Mouse (Mus musculus) C2C12 (cell line): ENCODE data around the gene Ccng1. TPM values are rescaled to one million over a fixed set of nuclear protein-coding genes. Genes with fewer than 3 reads are reported as not detected.

ENCODE experiments used
- H3K27me3 ChIP-seq: one replicate; pipeline ENCODE4 v1.6.1; 2011; ENCODE audit not compliant: control insufficient read depth, insufficient read depth, insufficient read length
- H3K36me3 ChIP-seq: one replicate; pipeline ENCODE4 v1.6.1; 2011; ENCODE audit not compliant: control insufficient read depth, insufficient read depth
- H3K4me3 ChIP-seq: one replicate; pipeline ENCODE4 v1.5.1; 2011; ENCODE audit warnings: mild to moderate bottlenecking, control low read depth; ENCODE audit not compliant: poor library complexity, insufficient read depth, severe bottlenecking
- H3K79me2 ChIP-seq: one replicate; pipeline ENCODE4 v1.6.1; 2011; ENCODE audit not compliant: control insufficient read depth, insufficient read depth
- H3K79me3 ChIP-seq: one replicate; pipeline ENCODE4 v1.6.1; 2011; ENCODE audit warnings: low read depth, control low read depth
- H3ac ChIP-seq: one replicate; pipeline ENCODE3; 2011; ENCODE audit warnings: low read depth; ENCODE audit not compliant: control insufficient read depth, insufficient read length
- CEBPB ChIP-seq: IDR thresholded peaks from one replicate; pipeline ENCODE4 v1.6.1; 2011; ENCODE audit warnings: low read depth, mild to moderate bottlenecking, control low read depth, moderate library complexity
- CTCF ChIP-seq: IDR thresholded peaks from one replicate; pipeline ENCODE4 v1.5.1; 2011; ENCODE audit not compliant: control insufficient read depth, insufficient read depth, insufficient read length
- FOSL1 ChIP-seq: IDR thresholded peaks from one replicate; pipeline ENCODE4 v1.8.0; 2011; ENCODE audit warnings: mild to moderate bottlenecking, low read length; ENCODE audit not compliant: poor library complexity, insufficient read depth, severe bottlenecking
- MAX ChIP-seq: IDR thresholded peaks from one replicate; pipeline ENCODE4 v1.6.1; 2011; ENCODE audit warnings: mild to moderate bottlenecking, control low read depth
- MYOD1 ChIP-seq: IDR thresholded peaks from one replicate; pipeline ENCODE4 v1.6.1; 2011; ENCODE audit warnings: low read depth; ENCODE audit not compliant: control insufficient read depth, insufficient read length
- MYOG ChIP-seq: IDR thresholded peaks from one replicate; pipeline ENCODE4 v1.6.1; 2011; ENCODE audit not compliant: control insufficient read depth, insufficient read length; ENCODE audit errors: extremely low read depth
- USF1 ChIP-seq: IDR thresholded peaks from one replicate; pipeline ENCODE4 v1.6.1; 2011; ENCODE audit warnings: low read depth, mild to moderate bottlenecking, control low read depth, moderate library complexity
- polyA plus RNA-seq: library from polyadenylated mRNA; unstranded; fragments of >200 nt; fragmentation: generic; extraction: Trizol; gene quantifications from one replicate; pipeline ENCODE4 v1.2.1, GENCODE M21; 2012; ENCODE audit warnings: missing spikeins

Ccng1 gene
- polyA plus RNA-seq, 1 experiment = 63.9 TPM

DNA sequence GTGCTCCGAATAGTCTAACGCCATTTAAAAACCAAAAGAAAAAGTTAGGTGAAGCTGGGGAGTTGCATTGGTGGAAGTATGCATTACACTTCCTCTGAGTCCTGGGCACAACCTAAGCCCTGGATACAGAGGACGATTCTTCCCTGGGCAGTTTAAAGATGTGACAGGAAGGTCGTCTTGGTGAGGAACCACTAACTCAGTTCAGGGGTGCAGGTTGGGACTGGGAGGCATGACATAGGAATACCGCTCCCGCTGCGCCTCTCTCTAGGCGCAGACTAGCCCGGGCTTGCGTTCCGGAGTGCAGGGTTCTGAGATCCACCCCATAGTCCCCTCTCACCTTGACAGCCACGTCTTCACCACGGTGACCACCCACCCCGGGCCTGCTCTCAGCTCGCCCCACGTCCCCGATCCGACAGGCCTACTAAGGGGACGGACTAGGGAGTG is 425 bp downstream of the Ccng1 start:
- TF ChIP-seq CEBPB (no peak), CTCF (no peak), MYOD1 (no peak), USF1 (no peak), FOSL1 (no peak), MAX (no peak), MYOG (no peak)
- peaks cover 39% of the 10 kb centered on the region for H3K79me2 ChIP-seq
- no peaks in the 10 kb centered on the region for H3K27me3 ChIP-seq
- peak overlapping the region; percentile 65 for H3ac ChIP-seq
- peak overlapping the region; percentile 93 for H3K4me3 ChIP-seq
- peaks cover 36% of the 10 kb centered on the region for H3K36me3 ChIP-seq
- peaks cover 30% of the 10 kb centered on the region for H3K79me3 ChIP-seq

- peaks cover 43% of the 10 kb centered on the region for H3K79me2 ChIP-seq
- H3ac ChIP-seq = peak overlapping the region; percentile 21
- H3K4me3 ChIP-seq = peak overlapping the region; percentile 93
- peaks cover 43% of the 10 kb centered on the region for H3K36me3 ChIP-seq
- H3K79me3 ChIP-seq = peaks cover 30% of the 10 kb centered on the region
- H3K27me3 ChIP-seq = no peaks in the 10 kb centered on the region
- TF ChIP-seq CEBPB = no peak
- TF ChIP-seq CTCF = no peak
- no peak for TF ChIP-seq MYOG
- no peak for TF ChIP-seq MYOD1
- no peak for TF ChIP-seq FOSL1
- no peak for TF ChIP-seq USF1
- no peak for TF ChIP-seq MAX
Measured at GRCm38 (mm10) chr11:40753836-40754235, 1.3 kb downstream of the Ccng1 start.

DNA sequence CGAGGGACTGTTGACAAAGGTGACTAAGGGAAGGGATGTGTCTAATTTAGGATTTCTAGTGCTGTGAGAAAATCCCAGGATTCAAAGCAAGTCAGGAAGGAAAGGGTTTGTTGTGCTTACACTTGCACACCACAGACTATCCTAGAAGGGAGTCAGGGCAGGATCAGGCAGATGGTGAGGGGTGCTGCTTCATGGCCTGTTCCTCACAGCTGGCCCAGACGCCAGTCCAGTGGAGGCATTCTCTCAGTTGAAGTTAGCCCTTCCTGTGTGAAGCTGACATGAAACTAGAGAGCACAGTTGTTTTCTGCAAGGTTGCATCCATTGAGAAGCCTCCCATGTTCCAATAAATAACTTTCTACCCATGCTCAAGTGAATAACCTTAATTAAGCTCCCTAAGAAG is 7.4 kb downstream of the Ccng1 start:
- H3K79me2 ChIP-seq = peaks cover 20% of the 10 kb centered on the region
- no peaks in the 10 kb centered on the region for H3K27me3 ChIP-seq
- H3K79me3 ChIP-seq = peaks cover 8% of the 10 kb centered on the region
- H3K36me3 ChIP-seq = peaks cover 71% of the 10 kb centered on the region
- no peak for TF ChIP-seq MYOD1
- no peak for TF ChIP-seq MAX
- no peak for TF ChIP-seq CTCF
- no peak for TF ChIP-seq USF1
- TF ChIP-seq FOSL1 = no peak
- no peak for TF ChIP-seq MYOG
- no peak for TF ChIP-seq CEBPB
- no peak overlapping the region for H3K4me3 ChIP-seq
- H3ac ChIP-seq = no peak overlapping the region

DNA sequence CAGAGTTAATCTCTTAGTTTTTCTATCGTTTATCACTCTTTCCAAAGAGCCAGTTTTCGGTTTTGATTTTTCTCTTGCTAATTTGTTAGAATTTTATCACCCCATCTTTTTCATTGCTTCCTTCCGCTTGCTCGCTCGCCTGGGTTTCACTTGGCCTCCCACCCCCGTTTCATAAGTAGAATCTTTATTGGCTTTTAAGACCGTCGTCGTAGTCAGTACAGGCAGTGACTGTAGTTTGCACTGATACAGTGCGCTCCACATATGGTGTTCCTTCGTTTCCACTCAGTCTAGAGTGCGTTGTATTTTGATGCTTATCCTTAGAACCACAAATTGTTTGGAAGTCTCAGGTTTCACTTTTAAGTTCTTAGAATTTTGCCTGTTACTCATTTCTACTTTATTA is 8.8 kb downstream of the Ccng1 start:
- Histone ChIP-seq H3K27me3 (no peaks in the 10 kb centered on the region), H3K4me3 (no peak overlapping the region), H3K79me2 (peaks cover 7% of the 10 kb centered on the region), H3ac (no peak overlapping the region), H3K36me3 (peaks cover 65% of the 10 kb centered on the region), H3K79me3 (no peaks in the 10 kb centered on the region)
- no peak for TF ChIP-seq CTCF
- TF ChIP-seq MYOG = no peak
- no peak for TF ChIP-seq USF1
- TF ChIP-seq MYOD1 = no peak
- TF ChIP-seq FOSL1 = no peak
- no peak for TF ChIP-seq MAX
- TF ChIP-seq CEBPB = no peak

GRCm38 (mm10) chr11:40744348-40744747 is 10.8 kb downstream of the Ccng1 start:
- Histone ChIP-seq H3K27me3 (no peaks in the 10 kb centered on the region), H3K4me3 (no peak overlapping the region), H3ac (no peak overlapping the region), H3K36me3 (peaks cover 65% of the 10 kb centered on the region), H3K79me3 (no peaks in the 10 kb centered on the region), H3K79me2 (peaks cover under 1% of the 10 kb centered on the region)
- TF ChIP-seq CEBPB = no peak
- no peak for TF ChIP-seq MYOD1
- TF ChIP-seq FOSL1 = no peak
- no peak for TF ChIP-seq MAX
- TF ChIP-seq MYOG = no peak
- no peak for TF ChIP-seq USF1
- no peak for TF ChIP-seq CTCF

- no peak overlapping the region for H3ac ChIP-seq
- H3K79me3 ChIP-seq = peaks cover 9% of the 10 kb centered on the region
- no peak for TF ChIP-seq USF1
- TF ChIP-seq MYOG = no peak
- no peaks in the 10 kb centered on the region for H3K27me3 ChIP-seq
- H3K79me2 ChIP-seq = peaks cover 19% of the 10 kb centered on the region
- H3K36me3 ChIP-seq = peaks cover 71% of the 10 kb centered on the region
- H3K4me3 ChIP-seq = no peak overlapping the region
Measured at GRCm38 (mm10) chr11:40741605-40742262, 13.4 kb downstream of the Ccng1 start.
